Mouse (Mus musculus) G1E (cell line): Measurements from ENCODE around the gene Zfp672.

ENCODE experiments used
- CTCF ChIP-seq: IDR thresholded peaks from 2 replicates; pipeline ENCODE4 v1.5.1; 2012; ENCODE audit warnings: low read depth, low read length, inconsistent platforms, mixed read lengths
- GATA1 ChIP-seq: IDR thresholded peaks from 2 replicates; pipeline ENCODE4 v1.6.1; 2012; ENCODE audit warnings: borderline replicate concordance, low read length, inconsistent platforms, mixed read lengths
- GATA2 ChIP-seq: IDR thresholded peaks from 2 replicates; pipeline ENCODE4 v1.6.1; 2012; ENCODE audit warnings: low read depth, low read length, inconsistent platforms, borderline replicate concordance
- POLR2AphosphoS5 ChIP-seq: IDR thresholded peaks from 2 replicates; pipeline ENCODE4 v1.6.1; 2012; ENCODE audit warnings: low read depth, low read length, inconsistent platforms; ENCODE audit not compliant: insufficient replicate concordance
- TAL1 ChIP-seq: conservative IDR thresholded peaks from 2 replicates; pipeline ENCODE4 v1.6.1; 2012; ENCODE audit warnings: low read depth, low read length, inconsistent platforms, mixed read lengths

DNA sequence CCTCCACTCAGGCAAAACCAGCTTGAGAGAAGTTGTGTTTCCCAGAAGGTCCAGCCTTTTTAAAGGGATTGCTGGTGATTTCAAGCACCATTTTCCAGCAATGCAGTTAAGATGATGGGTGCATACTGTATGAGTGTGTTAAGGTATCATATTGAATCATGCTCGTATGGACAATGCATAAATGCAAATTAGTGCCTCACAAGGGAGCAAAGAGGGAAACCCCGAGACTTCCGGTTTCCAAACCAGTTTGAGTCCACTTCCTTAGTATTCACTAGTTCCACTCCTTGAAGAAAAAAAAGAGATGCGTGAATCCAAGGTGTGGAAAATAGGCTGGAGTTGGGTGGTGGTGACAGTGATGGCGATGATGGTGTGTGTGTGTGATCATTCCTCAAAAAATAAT is 47.6 kb downstream of the Zfp672 start:
- TF ChIP-seq CTCF (no peak), TAL1 (no peak), GATA1 (no peak), POLR2AphosphoS5 (no peak), GATA2 (no peak)
